Comparison of ENCODE assay signal across 33 mouse cellular contexts in the genomic region with DNA sequence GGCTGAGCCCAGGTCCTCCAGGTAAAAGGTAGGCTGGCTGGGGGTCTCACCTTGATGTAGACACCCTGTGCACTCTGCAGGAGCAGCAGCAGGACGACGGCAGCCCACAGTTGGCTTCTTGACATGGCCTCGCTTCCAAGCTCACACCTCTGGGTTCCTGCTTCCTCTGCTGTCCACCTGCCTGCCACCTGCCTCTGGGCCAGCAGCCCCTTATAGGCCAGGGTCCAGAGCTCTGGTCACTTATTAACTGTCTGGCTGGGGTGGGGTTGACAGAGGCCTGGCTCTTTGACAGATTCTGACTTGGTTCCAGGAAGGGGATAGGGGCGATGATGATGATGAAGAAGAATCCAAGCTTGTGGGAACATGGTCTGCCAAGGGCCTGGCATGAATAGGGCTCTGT. TPM values are rescaled to one million over a fixed set of nuclear protein-coding genes. Genes with fewer than 3 reads are reported as not detected.
DNase-seq lines count a peak whose midpoint lies in the region; ATAC-seq and TF ChIP-seq lines count a peak whose summit lies in the region.
"Had no signal": no experiment of that assay in that cellular context is flagged by ENCODE, and none has a peak within 500 bp of the region (broad histone marks: within the 10 kb centered on the region; RNA-seq: fewer than 3 reads in every experiment).

Guca2b (minus strand) TSS at position 224 of the 400 bp plus-strand sequence.

- no peaks in the 10 kb centered on the region for H3K27me3 ChIP-seq in intestine, embryonic 15.5 days (replicated peaks)
- no peaks in the 10 kb centered on the region for H3K27me3 ChIP-seq in forebrain, embryonic 12.5 days
- H3K27me3 ChIP-seq: CH12.LX; limb, embryonic 15.5 days; liver, embryonic 13.5 days; midbrain, embryonic 13.5 days; stomach, embryonic 15.5 days had no signal

- TF ChIP-seq CTCF in gastrocnemius, adult 2 months (IDR thresholded peaks at IDR 0.05), result no peak

- H3K4me1 ChIP-seq in intestine, embryonic 15.5 days (replicated peaks), result no peaks in the 10 kb centered on the region
- no peaks in the 10 kb centered on the region for H3K4me1 ChIP-seq in forebrain, embryonic 12.5 days
- H3K4me1 ChIP-seq: limb, embryonic 10.5 days; limb, embryonic 15.5 days; liver, embryonic 13.5 days; midbrain, embryonic 13.5 days; stomach, embryonic 15.5 days had no signal

- no peak within 1 kb of the TSS for H3K4me2 ChIP-seq in intestine, embryonic 15.5 days (replicated peaks)
- H3K4me2 ChIP-seq in forebrain, embryonic 12.5 days, result no peak within 1 kb of the TSS
- H3K4me2 ChIP-seq: hindbrain, embryonic 14.5 days; limb, embryonic 15.5 days; liver, embryonic 13.5 days; midbrain, embryonic 13.5 days; stomach, embryonic 15.5 days had no signal

- peak; percentile 60 for ATAC-seq in intestine, embryonic 15.5 days
- ATAC-seq in forebrain, embryonic 12.5 days (ENCODE audit: low FRiP score), result no peak
- ATAC-seq in frontal cortex, adult (ENCODE audit: low TSS enrichment), result no peak
- ATAC-seq: forebrain, embryonic 14.5 days; lung, postnatal 0 days; midbrain, embryonic 13.5 days had no signal

- H3K4me3 ChIP-seq in gastrocnemius, adult 2 months, result no peak within 1 kb of the TSS
- H3K4me3 ChIP-seq in intestine, embryonic 15.5 days (replicated peaks), result no peak within 1 kb of the TSS
- no peak within 1 kb of the TSS for H3K4me3 ChIP-seq in forebrain, embryonic 12.5 days (replicated peaks)
- H3K4me3 ChIP-seq: limb, embryonic 10.5 days; limb, embryonic 15.5 days; liver, embryonic 13.5 days; midbrain, embryonic 13.5 days; stomach, embryonic 15.5 days had no signal

- no peak within 1 kb of the TSS for H3K27ac ChIP-seq in gastrocnemius, adult 2 months
- no peak within 1 kb of the TSS for H3K27ac ChIP-seq in intestine, embryonic 15.5 days
- no peak within 1 kb of the TSS for H3K27ac ChIP-seq in forebrain, embryonic 12.5 days
- H3K27ac ChIP-seq: hindbrain, embryonic 14.5 days; limb, embryonic 10.5 days; limb, embryonic 15.5 days; liver, embryonic 13.5 days; macrophage; midbrain, embryonic 13.5 days; stomach, embryonic 15.5 days had no signal

- no peak within 1 kb of the TSS for H3K9ac ChIP-seq in intestine, embryonic 15.5 days
- H3K9ac ChIP-seq in forebrain, embryonic 12.5 days, result no peak within 1 kb of the TSS
- H3K9ac ChIP-seq: hindbrain, embryonic 14.5 days; limb, embryonic 15.5 days; liver, embryonic 13.5 days; midbrain, embryonic 13.5 days; stomach, embryonic 15.5 days had no signal

- 80% methylated on average over 4 of the region's 4 CpGs for WGBS in intestine, embryonic 15.5 days
- WGBS in forebrain, embryonic 12.5 days, result 82% methylated on average over 4 of the region's 4 CpGs

- no peaks in the 10 kb centered on the region for H3K9me3 ChIP-seq in intestine, embryonic 15.5 days
- no peaks in the 10 kb centered on the region for H3K9me3 ChIP-seq in forebrain, embryonic 12.5 days
- H3K9me3 ChIP-seq: limb, embryonic 10.5 days; limb, embryonic 15.5 days; liver, embryonic 13.5 days; stomach, embryonic 15.5 days had no signal

- peak; percentile 10 for DNase-seq in gastrocnemius, adult 2 months
- DNase-seq in gastrocnemius, postnatal 4 days (ENCODE audit: low spot score in 2 of 2), result no peak
- peak; percentile 83 for DNase-seq in kidney, adult 9 months
- peak; percentile 62 to 85 for DNase-seq in kidney, postnatal 25 days
- DNase-seq in urinary bladder, postnatal 14 days (ENCODE audit: low spot score), result no peak
- DNase-seq: adrenal gland, adult 8-10 months; cerebellum, adult 2 months; cerebellum, postnatal 25 days; heart, postnatal 4 days; layer of hippocampus, adult 9-11 months; liver, embryonic 13.5 days; lung, adult 18-20 months; right cerebral cortex, postnatal 14 days had no signal

- intact Hi-C loops in gastrocnemius, adult 2 months (cut with DNase I), result no loop called here

- no peaks in the 10 kb centered on the region for H3K36me3 ChIP-seq in intestine, embryonic 15.5 days
- no peaks in the 10 kb centered on the region for H3K36me3 ChIP-seq in forebrain, embryonic 12.5 days (replicated peaks)
- H3K36me3 ChIP-seq: limb, embryonic 10.5 days; limb, embryonic 15.5 days; liver, embryonic 13.5 days; midbrain, embryonic 13.5 days; stomach, embryonic 15.5 days had no signal

RNA-seq across cellular contexts. Expression of gene Guca2b, which starts in this region (rescaled TPM):
- not detected for total RNA-seq in gastrocnemius, adult 2 months (2021)
- total RNA-seq in gastrocnemius, postnatal 4 days (2021), result not detected
- polyA plus RNA-seq in intestine, embryonic 15.5 days (2015; fragmentation: Nextera tagmentation; extraction: Ambion mirVana), result 37.5 and 60.8 TPM in 2 replicates
- not detected in 2 replicates for polyA plus RNA-seq in forebrain, embryonic 12.5 days (2016; fragmentation: Nextera tagmentation; extraction: Ambion mirVana)
- total RNA-seq: adrenal gland, adult 8-10 months; ES-E14; gastrocnemius, adult 8-10 months; left cerebral cortex, postnatal 10 days; megakaryocyte-erythroid progenitor cell, adult 5-6 weeks; monocyte, adult 5-6 weeks had no signal
- polyA plus RNA-seq: C2C12; cerebellum, adult 2 months; embryonic facial prominence, embryonic 11.5 days; forebrain, embryonic 14.5 days; hindbrain, embryonic 14.5 days; limb, embryonic 10.5 days; limb, embryonic 15.5 days; liver, embryonic 13.5 days; lung, postnatal 0 days; macrophage; midbrain, embryonic 13.5 days; neural tube, embryonic 14.5 days had no signal

Comparison
In these comparisons a context has a peak if more than half of its experiments do, and no peak if none do; other contexts are left out.
1. RNA of gene Guca2b (polyA plus RNA-seq): 37.5 to 60.8 TPM in intestine, embryonic 15.5 days; not detected in forebrain, embryonic 12.5 days; every median in the first group is over 10 times any median in the second.
2. Peak in DNase-seq in gastrocnemius, adult 2 months; RNA of the gene not detected or under 1 TPM.
3. DNase-seq: peak in kidney, adult 9 months (single experiment) and kidney, postnatal 25 days (2 of 2); none in gastrocnemius, postnatal 4 days (0 of 2) and urinary bladder, postnatal 14 days (single experiment).